Mouse (Mus musculus) cerebellum, adult 8-10 months (tissue): ENCODE data around the gene Upk1b.

ENCODE experiments used
- DNase-seq: peaks from one replicate; pipeline ENCODE4 v3.0.0; 2022

Upk1b gene

GRCm38 (mm10) chr16:38760834-38761375 lies 39.2 kb downstream of the Upk1b start:
- DNase-seq: no peak

- DNase-seq: no peak
These were observed 39.9 kb downstream of the Upk1b start for GRCm38 (mm10) chr16:38760239-38760638.

GRCm38 (mm10) chr16:38758104-38758861 lies 41.8 kb downstream of the Upk1b start:
- DNase-seq: no peak

- no peak for DNase-seq
These were observed 42.5 kb downstream of the Upk1b start for GRCm38 (mm10) chr16:38757626-38758025.

GRCm38 (mm10) chr16:38756572-38756971 lies 43.6 kb downstream of the Upk1b start:
- DNase-seq: no peak

GRCm38 (mm10) chr16:38756177-38756503 lies 44.0 kb downstream of the Upk1b start:
- DNase-seq: no peak

GRCm38 (mm10) chr16:38755452-38756176 lies 44.5 kb downstream of the Upk1b start:
- DNase-seq: no peak

GRCm38 (mm10) chr16:38753631-38754030 lies 46.5 kb downstream of the Upk1b start:
- DNase-seq: no peak

- no peak for DNase-seq
These were observed 49.3 kb downstream of the Upk1b start for GRCm38 (mm10) chr16:38750803-38751202.

- no peak for DNase-seq
These were observed 56.0 kb downstream of the Upk1b start for GRCm38 (mm10) chr16:38743941-38744673.

GRCm38 (mm10) chr16:38742659-38743131 lies 57.4 kb downstream of the Upk1b start:
- peak; percentile 39 for DNase-seq

GRCm38 (mm10) chr16:38742113-38742658 lies 57.9 kb downstream of the Upk1b start, which contains the start of gene B4galt4:
B4galt4 (plus strand) TSS chr16:38742264.
- DNase-seq: peak; percentile 65

GRCm38 (mm10) chr16:38741204-38741903 lies 58.8 kb downstream of the Upk1b start:
- no peak for DNase-seq

- DNase-seq: no peak
These were observed 69.2 kb downstream of the Upk1b start for GRCm38 (mm10) chr16:38730921-38731320.

- no peak for DNase-seq
These were observed 70.4 kb downstream of the Upk1b start for GRCm38 (mm10) chr16:38729610-38730288.

- DNase-seq: no peak
These were observed 71.0 kb downstream of the Upk1b start for GRCm38 (mm10) chr16:38729139-38729538.

GRCm38 (mm10) chr16:38728576-38729132 lies 71.5 kb downstream of the Upk1b start:
- DNase-seq: no peak

GRCm38 (mm10) chr16:38724974-38725373 lies 75.2 kb downstream of the Upk1b start:
- no peak for DNase-seq

GRCm38 (mm10) chr16:38724256-38724655 lies 75.9 kb downstream of the Upk1b start:
- DNase-seq: no peak
